Mouse (Mus musculus) liver, adult (tissue): Measurements from ENCODE around the gene Hhipl1.

Experiments used
- GATA4 ChIP-seq: IDR thresholded peaks from 2 replicates; pipeline ENCODE4 v1.6.1; 2014; ENCODE audit warnings: mild to moderate bottlenecking, low read length; ENCODE audit not compliant: insufficient replicate concordance

Gene Hhipl1

GRCm38 (mm10) chr12:108305812-108306794, at the start of gene Hhipl1:
Hhipl1 (plus strand) TSS chr12:108306270.
- TF ChIP-seq GATA4 = no peak

- TF ChIP-seq GATA4 = peak; percentile 31; the same call in 1 of the 2 replicates
These were observed 49.3 kb upstream of the Hhipl1 start for GRCm38 (mm10) chr12:108256734-108257133.

- TF ChIP-seq GATA4 = no peak
These were observed 46.6 kb upstream of the Hhipl1 start for GRCm38 (mm10) chr12:108259322-108260049.

GRCm38 (mm10) chr12:108260950-108261349, 45.1 kb upstream of the Hhipl1 start:
- no peak for TF ChIP-seq GATA4

GRCm38 (mm10) chr12:108264918-108265317, 41.2 kb upstream of the Hhipl1 start:
- TF ChIP-seq GATA4 = peak; percentile 29; the same call in 1 of the 2 replicates

GRCm38 (mm10) chr12:108265831-108266619, 40.0 kb upstream of the Hhipl1 start:
- TF ChIP-seq GATA4 = no peak

GRCm38 (mm10) chr12:108267653-108268052, 38.4 kb upstream of the Hhipl1 start:
- no peak; the same call in 1 of the 2 replicates for TF ChIP-seq GATA4

- TF ChIP-seq GATA4 = no peak
These were observed 37.1 kb upstream of the Hhipl1 start for GRCm38 (mm10) chr12:108268970-108269369.

GRCm38 (mm10) chr12:108269699-108270098, 36.4 kb upstream of the Hhipl1 start:
- no peak for TF ChIP-seq GATA4

- TF ChIP-seq GATA4 = peak; percentile 98
These were observed 35.7 kb upstream of the Hhipl1 start for GRCm38 (mm10) chr12:108270240-108270919.

GRCm38 (mm10) chr12:108271351-108272142, 34.5 kb upstream of the Hhipl1 start:
- peak; percentile 52; the same call in 1 of the 2 replicates for TF ChIP-seq GATA4

- TF ChIP-seq GATA4 = no peak
These were observed 33.9 kb upstream of the Hhipl1 start for GRCm38 (mm10) chr12:108272143-108272635.
